Mouse (Mus musculus) limb, embryonic 12.5 days (tissue): ENCODE measurements around the gene Sntg2. TPM values are rescaled to one million over a fixed set of nuclear protein-coding genes. Genes with fewer than 3 reads are reported as not detected.

Experiments
- ATAC-seq: fragments of 200-750 bp; cut with Nextera tagmentation; 2 replicates; pipeline ENCODE4 v1.8.0; 2017; ENCODE audit warnings: low read depth, moderate TSS enrichment; ENCODE audit not compliant: insufficient number of reproducible peaks, insufficient read depth, low FRiP score, low TSS enrichment
- H3K27ac ChIP-seq: fragments of 300-500 bp; sonication (generic); 2 replicates; pipeline ENCODE4 v1.5.1; 2016; ENCODE audit warnings: mild to moderate bottlenecking, moderate library complexity
- H3K27me3 ChIP-seq: fragments of 300-500 bp; sonication (generic); 2 replicates; pipeline ENCODE4 v1.6.1; 2016; ENCODE audit warnings: mild to moderate bottlenecking, moderate library complexity
- H3K36me3 ChIP-seq: fragments of 300-500 bp; sonication (generic); 2 replicates; pipeline ENCODE4 v1.6.1; 2016; ENCODE audit warnings: mild to moderate bottlenecking, moderate library complexity
- H3K4me1 ChIP-seq: fragments of 300-500 bp; sonication (generic); replicated peaks from 2 replicates; pipeline ENCODE4 v1.6.1; 2016
- H3K4me2 ChIP-seq: fragments of 300-500 bp; sonication (generic); 2 replicates; pipeline ENCODE4 v1.6.1; 2016; ENCODE audit warnings: mild to moderate bottlenecking, moderate library complexity
- H3K4me3 ChIP-seq: fragments of 300-500 bp; sonication (generic); replicated peaks from 2 replicates; pipeline ENCODE4 v1.5.1; 2016; ENCODE audit warnings: mild to moderate bottlenecking
- H3K9ac ChIP-seq: fragments of 300-500 bp; sonication (generic); replicated peaks from 2 replicates; pipeline ENCODE4 v1.6.1; 2016; ENCODE audit warnings: mild to moderate bottlenecking, moderate library complexity
- H3K9me3 ChIP-seq: fragments of 300-500 bp; sonication (generic); 2 replicates; pipeline ENCODE4 v1.6.1; 2016; ENCODE audit warnings: mild to moderate bottlenecking, moderate library complexity
- WGBS: fragments of 180-500 bp; shearing (Covaris S2); methylation state at CpG from one replicate; pipeline ENCODE4 v1.1.7; 2016; 5-methylcytosine and 5-hydroxymethylcytosine counted together
- polyA plus RNA-seq: library from polyadenylated mRNA; unstranded; fragments of >200 nt; fragmentation: Nextera tagmentation; extraction: Ambion mirVana; gene quantifications from 2 replicates; pipeline ENCODE4 v1.2.1, GENCODE M21; 2016

Sntg2 gene
- polyA plus RNA-seq, 1 experiment from 2014 or later = 1.8 TPM

GRCm38 (mm10) chr12:30160475-30160874, 212.7 kb downstream of the Sntg2 start:
- no peak for ATAC-seq
- 83% methylated on average over 3 of the region's 3 CpGs for WGBS

GRCm38 (mm10) chr12:30159788-30160187, 213.4 kb downstream of the Sntg2 start:
- H3K27me3 ChIP-seq = no peaks in the 10 kb centered on the region; the same call in 1 of the 2 replicates
- H3K4me2 ChIP-seq = no peak overlapping the region
- no peak overlapping the region for H3K9ac ChIP-seq
- H3K36me3 ChIP-seq = no peaks in the 10 kb centered on the region
- ATAC-seq = no peak
- H3K9me3 ChIP-seq = no peaks in the 10 kb centered on the region
- no peak overlapping the region for H3K27ac ChIP-seq
- no peak overlapping the region for H3K4me3 ChIP-seq
- WGBS = 83% methylated on average over 8 of the region's 8 CpGs
- no peaks in the 10 kb centered on the region for H3K4me1 ChIP-seq

More at GRCm38 (mm10) chr12:30160475-30160874, 212.7 kb downstream of the Sntg2 start:
- Histone ChIP-seq H3K27ac (no peak overlapping the region), H3K4me1 (no peaks in the 10 kb centered on the region), H3K9ac (no peak overlapping the region), H3K9me3 (no peaks in the 10 kb centered on the region), H3K4me2 (no peak overlapping the region), H3K27me3 (no peaks in the 10 kb centered on the region; the same call in 1 of the 2 replicates), H3K4me3 (no peak overlapping the region), H3K36me3 (no peaks in the 10 kb centered on the region)

- H3K36me3 ChIP-seq = no peaks in the 10 kb centered on the region
- H3K27ac ChIP-seq = no peak overlapping the region
- no peaks in the 10 kb centered on the region for H3K9me3 ChIP-seq
- H3K4me2 ChIP-seq = no peak overlapping the region
- H3K4me1 ChIP-seq = no peaks in the 10 kb centered on the region
- no peak overlapping the region for H3K4me3 ChIP-seq
- ATAC-seq = no peak
- 67% methylated on average over 7 of the region's 7 CpGs for WGBS
- H3K27me3 ChIP-seq = no peaks in the 10 kb centered on the region
- no peak overlapping the region for H3K9ac ChIP-seq
These were observed 219.0 kb downstream of the Sntg2 start for GRCm38 (mm10) chr12:30154079-30154673.

DNA sequence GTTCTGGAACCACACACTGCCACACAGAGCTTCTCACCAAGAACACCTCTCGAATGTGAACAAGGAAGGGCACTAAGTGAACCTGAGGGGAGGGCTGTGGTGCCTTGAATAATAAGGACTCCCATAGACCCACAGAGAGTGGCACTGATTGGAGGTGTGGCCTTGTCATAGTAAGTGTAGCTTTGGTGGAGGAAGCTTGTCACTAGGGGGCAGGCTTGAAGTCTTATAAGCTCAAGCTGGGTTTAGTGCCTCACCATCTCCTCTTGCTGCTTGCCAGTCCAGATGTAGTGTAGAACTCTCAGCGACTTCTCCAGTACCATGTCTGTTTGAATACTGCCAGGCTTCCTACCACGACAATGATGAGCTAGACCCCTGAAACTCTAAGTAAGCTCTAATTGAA, 231.1 kb downstream of the Sntg2 start:
- no peaks in the 10 kb centered on the region for H3K36me3 ChIP-seq
- WGBS = 62% methylated on average over 3 of the region's 3 CpGs
- H3K4me1 ChIP-seq = no peaks in the 10 kb centered on the region
- no peak overlapping the region for H3K9ac ChIP-seq
- H3K9me3 ChIP-seq = no peaks in the 10 kb centered on the region
- H3K4me3 ChIP-seq = no peak overlapping the region
- H3K27me3 ChIP-seq = no peaks in the 10 kb centered on the region
- H3K27ac ChIP-seq = no peak overlapping the region
- ATAC-seq = no peak
- H3K4me2 ChIP-seq = no peak overlapping the region

- Histone ChIP-seq H3K9ac (no peak within 1 kb of the TSS), H3K27me3 (no peaks in the 10 kb centered on the region), H3K27ac (no peak within 1 kb of the TSS), H3K4me2 (no peak within 1 kb of the TSS), H3K9me3 (no peaks in the 10 kb centered on the region), H3K36me3 (no peaks in the 10 kb centered on the region), H3K4me3 (no peak within 1 kb of the TSS), H3K4me1 (no peaks in the 10 kb centered on the region)
- WGBS = 76% methylated on average over 4 of the region's 4 CpGs
- ATAC-seq = no peak
These were observed 240.7 kb downstream of the Sntg2 start, which contains the start of gene Tpo for GRCm38 (mm10) chr12:30132524-30132923. Tpo (minus strand) TSS chr12:30132624.

GRCm38 (mm10) chr12:30129411-30129716, 243.8 kb downstream of the Sntg2 start:
- H3K27ac ChIP-seq = no peak overlapping the region
- no peak overlapping the region for H3K4me2 ChIP-seq
- H3K4me1 ChIP-seq = no peaks in the 10 kb centered on the region
- H3K36me3 ChIP-seq = no peaks in the 10 kb centered on the region
- no peak for ATAC-seq
- no peak overlapping the region for H3K9ac ChIP-seq
- no peak overlapping the region for H3K4me3 ChIP-seq
- H3K27me3 ChIP-seq = no peaks in the 10 kb centered on the region
- 77% methylated on average over 6 of the region's 6 CpGs for WGBS
- H3K9me3 ChIP-seq = no peaks in the 10 kb centered on the region

DNA sequence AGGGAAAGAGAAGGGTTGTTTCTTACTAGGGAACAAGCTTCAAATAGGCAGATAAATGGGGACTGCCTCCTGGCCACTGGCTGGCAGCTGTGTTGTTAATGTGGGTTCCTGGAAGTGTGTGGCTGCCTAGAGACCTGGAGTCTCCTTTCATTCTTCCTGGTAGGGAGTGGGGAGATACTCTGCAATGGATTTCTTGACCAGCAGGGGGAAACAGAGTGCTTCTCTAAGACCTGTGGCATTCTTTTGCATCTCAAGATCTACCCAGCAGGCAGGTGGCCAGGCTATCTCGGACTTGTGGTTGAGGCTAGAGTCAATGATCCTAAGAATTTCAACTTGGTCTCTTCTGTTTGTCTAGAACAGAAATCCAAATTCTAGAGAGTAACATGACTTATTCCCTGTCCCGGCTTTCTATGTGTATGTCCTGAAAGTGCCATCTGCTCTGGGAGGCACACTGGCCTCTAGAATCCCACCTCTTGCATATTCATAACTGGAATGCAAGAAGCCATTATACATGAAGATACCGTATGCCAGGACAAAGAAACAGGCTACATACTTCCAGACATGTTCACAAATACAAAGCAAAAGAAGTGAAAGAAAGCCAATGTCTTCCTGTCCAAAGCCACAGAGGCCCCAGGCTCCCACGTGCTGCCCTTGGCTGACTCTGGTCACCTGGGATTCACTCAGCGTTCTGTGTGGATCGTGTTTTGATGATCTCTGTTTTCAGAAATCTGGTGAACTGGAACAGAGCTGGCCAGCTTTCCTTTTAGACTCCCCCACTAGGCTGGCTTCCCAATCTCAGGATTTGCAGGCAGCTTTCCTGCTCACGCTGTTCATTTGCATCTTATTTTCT, 244.4 kb downstream of the Sntg2 start:
- Histone ChIP-seq H3K4me3 (no peak overlapping the region), H3K4me1 (no peaks in the 10 kb centered on the region), H3K4me2 (no peak overlapping the region), H3K36me3 (no peaks in the 10 kb centered on the region), H3K9me3 (no peaks in the 10 kb centered on the region), H3K27ac (no peak overlapping the region), H3K27me3 (no peaks in the 10 kb centered on the region), H3K9ac (no peak overlapping the region)
- ATAC-seq = no peak
- 76% methylated on average over 7 of the region's 7 CpGs for WGBS

Other genes starting within 250 kb of the Sntg2 start
- not detected in 2 replicates for gene Tpo, start 240.8 kb downstream of the Sntg2 start, polyA plus RNA-seq
- 29.3 and 30.3 TPM in 2 replicates for gene Tmem18, start 211.1 kb upstream of the Sntg2 start, polyA plus RNA-seq